Mouse (Mus musculus): Measurements from ENCODE around the gene Zfp618. TPM values are rescaled to one million over a fixed set of nuclear protein-coding genes. Genes with fewer than 3 reads are reported as not detected.

Gene Zfp618
- polyA plus RNA-seq, 1 experiment from 2014 or later, result 37.6 TPM

GRCm38 (mm10) chr4:63037555-63037954, 72.2 kb downstream of the Zfp618 start:
- WGBS, result 80% methylated on average over 4 of the region's 4 CpGs
- Histone ChIP-seq H3K9me3 (no peaks in the 10 kb centered on the region), H3K4me1 (peaks cover 15% of the 10 kb centered on the region), H3K4me2 (no peak overlapping the region), H3K27me3 (replicated peaks) (no peaks in the 10 kb centered on the region), H3K9ac (no peak overlapping the region), H3K36me3 (replicated peaks) (0 out of 2 replicates have a peak, but pooled peaks cover 2% of the 10 kb centered on the region), H3K4me3 (no peak overlapping the region), H3K27ac (no peak overlapping the region)
- no peak for ATAC-seq (replicated peaks)

- H3K4me1 ChIP-seq, result peaks cover 14% of the 10 kb centered on the region
- no peak overlapping the region for H3K27ac ChIP-seq
- ATAC-seq (replicated peaks), result no peak
- 73% methylated on average over 2 of the region's 2 CpGs for WGBS
- no peaks in the 10 kb centered on the region for H3K27me3 ChIP-seq (replicated peaks)
- H3K4me3 ChIP-seq, result no peak overlapping the region
- H3K4me2 ChIP-seq, result no peak overlapping the region
- H3K9ac ChIP-seq, result no peak overlapping the region
- H3K9me3 ChIP-seq, result no peaks in the 10 kb centered on the region
- H3K36me3 ChIP-seq (replicated peaks), result 0 out of 2 replicates have a peak, but pooled peaks cover 2% of the 10 kb centered on the region
These were observed 72.9 kb downstream of the Zfp618 start for GRCm38 (mm10) chr4:63038265-63038664.

DNA sequence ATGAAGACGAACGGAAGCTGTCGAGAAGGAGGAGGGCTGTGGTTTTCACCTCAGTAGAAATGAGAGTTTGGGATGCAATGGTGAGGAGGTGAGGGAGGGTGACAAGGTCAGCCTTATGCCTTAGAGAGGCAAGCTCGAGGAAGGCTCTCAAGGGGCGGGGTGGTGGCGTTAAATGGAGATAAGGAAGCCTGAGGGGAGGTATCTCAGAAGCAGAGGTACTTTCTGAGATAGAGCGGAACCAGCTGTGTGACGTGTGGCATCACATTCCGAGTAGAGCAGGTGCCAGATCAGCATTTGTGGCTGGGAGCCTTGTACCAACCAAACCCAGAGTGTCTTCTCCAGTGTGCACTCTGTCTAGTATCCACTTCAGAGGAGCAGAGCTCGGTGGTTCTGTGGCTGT, 73.6 kb downstream of the Zfp618 start:
- Histone ChIP-seq H3K4me3 (no peak overlapping the region), H3K36me3 (replicated peaks) (0 out of 2 replicates have a peak, but pooled peaks cover 2% of the 10 kb centered on the region), H3K4me1 (peaks cover 8% of the 10 kb centered on the region), H3K9me3 (no peaks in the 10 kb centered on the region), H3K27me3 (replicated peaks) (no peaks in the 10 kb centered on the region), H3K27ac (no peak overlapping the region), H3K4me2 (no peak overlapping the region), H3K9ac (no peak overlapping the region)
- ATAC-seq (replicated peaks), result no peak
- WGBS, result 95% methylated on average over 10 of the region's 10 CpGs

DNA sequence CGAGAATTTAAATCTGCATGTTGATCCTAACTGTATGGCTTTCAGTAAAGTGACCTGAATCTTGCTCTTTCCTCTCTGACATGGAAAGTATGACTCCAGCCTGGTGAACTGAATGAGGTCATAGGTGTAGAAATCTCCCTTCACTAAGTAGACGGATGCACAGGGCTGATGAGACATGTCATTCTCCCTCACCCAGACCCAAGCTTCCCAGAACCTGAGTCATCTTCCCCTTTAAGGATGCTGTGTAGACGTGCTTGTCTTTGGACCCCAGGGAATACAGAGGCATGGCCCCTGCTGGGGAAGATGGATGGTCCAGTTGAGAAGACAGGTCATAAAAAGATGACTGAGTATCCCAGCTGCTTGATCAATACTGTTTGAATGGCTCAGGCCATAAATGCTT, 83.2 kb downstream of the Zfp618 start:
- no peaks in the 10 kb centered on the region for H3K36me3 ChIP-seq (replicated peaks)
- H3K4me1 ChIP-seq, result peaks cover 9% of the 10 kb centered on the region
- H3K27ac ChIP-seq, result no peak overlapping the region
- no peak overlapping the region for H3K9ac ChIP-seq
- H3K27me3 ChIP-seq (replicated peaks), result no peaks in the 10 kb centered on the region
- no peak overlapping the region for H3K4me2 ChIP-seq
- no peaks in the 10 kb centered on the region for H3K9me3 ChIP-seq
- WGBS, result 92% methylated on average over 3 of the region's 3 CpGs
- no peak overlapping the region for H3K4me3 ChIP-seq
- ATAC-seq (replicated peaks), result no peak

GRCm38 (mm10) chr4:63049596-63050318, 84.4 kb downstream of the Zfp618 start:
- Histone ChIP-seq H3K27ac (0 out of 2 replicates have a peak overlapping the region, but pooled peaks have one; percentile 15), H3K9ac (no peak overlapping the region), H3K4me1 (peaks cover 9% of the 10 kb centered on the region), H3K36me3 (replicated peaks) (no peaks in the 10 kb centered on the region), H3K4me2 (no peak overlapping the region), H3K9me3 (no peaks in the 10 kb centered on the region), H3K4me3 (no peak overlapping the region), H3K27me3 (replicated peaks) (no peaks in the 10 kb centered on the region)
- ATAC-seq (replicated peaks), result no peak

- 83% methylated on average over 4 of the region's 4 CpGs for WGBS
- Histone ChIP-seq H3K36me3 (replicated peaks) (no peaks in the 10 kb centered on the region), H3K9ac (no peak overlapping the region), H3K4me2 (no peak overlapping the region), H3K4me1 (peaks cover 9% of the 10 kb centered on the region), H3K27ac (no peak overlapping the region), H3K9me3 (no peaks in the 10 kb centered on the region), H3K27me3 (replicated peaks) (no peaks in the 10 kb centered on the region), H3K4me3 (no peak overlapping the region)
- ATAC-seq (replicated peaks), result no peak
These were observed 84.9 kb downstream of the Zfp618 start for GRCm38 (mm10) chr4:63050319-63050676.

DNA sequence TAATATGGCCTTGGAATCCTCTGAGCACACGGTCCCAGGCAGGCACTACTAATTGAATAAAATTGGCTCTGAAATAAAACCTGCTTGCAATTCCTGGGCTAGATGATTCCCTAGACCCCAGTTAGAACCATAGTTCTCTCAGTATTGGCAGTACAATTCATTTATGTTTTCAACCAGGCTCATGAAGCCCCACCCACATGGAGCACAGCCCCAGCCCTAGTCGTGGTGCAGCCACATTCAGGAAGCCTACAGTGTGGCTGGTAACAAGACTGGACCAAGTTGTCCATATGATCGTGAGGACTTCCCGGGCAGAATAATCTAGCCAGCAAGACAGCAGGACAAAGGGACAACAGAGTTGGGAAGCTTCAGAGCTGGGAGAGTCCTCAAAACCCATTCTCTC, 85.6 kb downstream of the Zfp618 start:
- 80% methylated on average over 4 of the region's 4 CpGs for WGBS
- Histone ChIP-seq H3K4me1 (peaks cover 9% of the 10 kb centered on the region), H3K27ac (no peak overlapping the region), H3K4me2 (no peak overlapping the region), H3K4me3 (no peak overlapping the region), H3K9me3 (no peaks in the 10 kb centered on the region), H3K36me3 (replicated peaks) (no peaks in the 10 kb centered on the region), H3K27me3 (replicated peaks) (no peaks in the 10 kb centered on the region), H3K9ac (no peak overlapping the region)
- no peak for ATAC-seq (replicated peaks)

GRCm38 (mm10) chr4:63051940-63052661, 86.7 kb downstream of the Zfp618 start:
- 65% methylated on average over 7 of the region's 7 CpGs for WGBS
- no peaks in the 10 kb centered on the region for H3K27me3 ChIP-seq (replicated peaks)
- H3K9me3 ChIP-seq, result no peaks in the 10 kb centered on the region
- H3K27ac ChIP-seq, result no peak overlapping the region
- H3K4me1 ChIP-seq, result peaks cover 18% of the 10 kb centered on the region
- no peaks in the 10 kb centered on the region for H3K36me3 ChIP-seq (replicated peaks)
- ATAC-seq (replicated peaks), result no peak
- no peak overlapping the region for H3K4me3 ChIP-seq
- no peak overlapping the region for H3K9ac ChIP-seq
- no peak overlapping the region for H3K4me2 ChIP-seq

DNA sequence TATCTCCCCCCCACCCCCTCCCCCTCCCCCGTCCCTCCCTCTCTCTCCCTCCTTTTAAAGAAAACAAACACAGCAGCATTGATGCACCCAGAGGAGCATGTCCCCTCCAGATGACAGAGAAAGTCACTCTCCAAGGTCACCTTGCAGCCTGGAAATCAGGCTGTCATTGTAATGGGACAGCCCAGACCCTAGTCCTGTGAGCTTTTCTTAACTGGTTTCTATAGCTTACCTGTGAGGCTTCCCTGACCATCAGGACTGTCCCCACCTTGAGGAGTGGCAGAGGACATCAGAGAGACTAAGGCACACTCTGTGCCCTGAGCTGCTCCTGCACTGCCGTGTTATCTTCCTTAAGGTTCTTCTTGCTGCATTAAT, 87.3 kb downstream of the Zfp618 start:
- 63% methylated on average over 2 of the region's 2 CpGs for WGBS
- Histone ChIP-seq H3K9me3 (no peaks in the 10 kb centered on the region), H3K4me2 (no peak overlapping the region), H3K4me1 (peaks cover 19% of the 10 kb centered on the region), H3K4me3 (no peak overlapping the region), H3K27ac (no peak overlapping the region), H3K36me3 (replicated peaks) (no peaks in the 10 kb centered on the region), H3K9ac (no peak overlapping the region), H3K27me3 (replicated peaks) (no peaks in the 10 kb centered on the region)
- no peak for ATAC-seq (replicated peaks)

DNA sequence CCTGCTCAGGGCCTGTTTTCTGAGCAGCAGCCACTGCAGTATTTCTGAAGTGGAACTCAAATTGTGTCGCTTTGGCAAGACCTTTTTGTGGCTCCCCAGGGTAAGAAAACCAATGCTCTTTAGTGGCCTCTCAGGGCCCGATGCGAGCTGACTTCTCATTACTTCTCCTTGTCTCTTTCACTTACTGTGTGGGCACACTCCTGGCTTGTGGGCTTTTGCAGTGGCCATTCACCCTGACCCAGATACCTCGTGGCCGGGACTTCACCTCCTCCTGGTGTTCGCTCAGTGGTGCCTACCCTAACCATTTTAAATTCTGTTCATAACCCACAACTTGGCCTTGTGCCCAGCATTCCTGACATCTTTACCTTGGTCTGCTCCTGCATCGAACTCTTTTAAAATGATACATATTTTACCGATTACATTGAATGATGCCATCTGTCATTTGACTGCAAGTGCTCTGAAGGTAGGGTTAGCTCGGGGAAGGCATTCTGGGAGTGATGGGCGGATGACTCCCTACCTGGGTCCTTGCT, 89.9 kb downstream of the Zfp618 start:
- no peaks in the 10 kb centered on the region for H3K36me3 ChIP-seq (replicated peaks)
- H3K9ac ChIP-seq, result no peak overlapping the region
- H3K4me2 ChIP-seq, result no peak overlapping the region
- H3K27me3 ChIP-seq (replicated peaks), result no peaks in the 10 kb centered on the region
- H3K27ac ChIP-seq, result no peak overlapping the region
- WGBS, result 82% methylated on average over 10 of the region's 10 CpGs
- H3K4me1 ChIP-seq, result peaks cover 27% of the 10 kb centered on the region
- no peak for ATAC-seq (replicated peaks)
- no peaks in the 10 kb centered on the region for H3K9me3 ChIP-seq
- H3K4me3 ChIP-seq, result no peak overlapping the region

GRCm38 (mm10) chr4:63056641-63057415, 91.5 kb downstream of the Zfp618 start:
- H3K4me3 ChIP-seq, result no peak overlapping the region
- no peaks in the 10 kb centered on the region for H3K27me3 ChIP-seq (replicated peaks)
- H3K4me2 ChIP-seq, result no peak overlapping the region
- no peaks in the 10 kb centered on the region for H3K9me3 ChIP-seq
- H3K9ac ChIP-seq, result no peak overlapping the region
- WGBS, result 25% methylated on average over 7 of the region's 7 CpGs
- H3K36me3 ChIP-seq (replicated peaks), result no peaks in the 10 kb centered on the region
- H3K27ac ChIP-seq, result peak overlapping the region; percentile 70
- H3K4me1 ChIP-seq, result peaks cover 38% of the 10 kb centered on the region
- peak; percentile 38 for ATAC-seq (replicated peaks)

DNA sequence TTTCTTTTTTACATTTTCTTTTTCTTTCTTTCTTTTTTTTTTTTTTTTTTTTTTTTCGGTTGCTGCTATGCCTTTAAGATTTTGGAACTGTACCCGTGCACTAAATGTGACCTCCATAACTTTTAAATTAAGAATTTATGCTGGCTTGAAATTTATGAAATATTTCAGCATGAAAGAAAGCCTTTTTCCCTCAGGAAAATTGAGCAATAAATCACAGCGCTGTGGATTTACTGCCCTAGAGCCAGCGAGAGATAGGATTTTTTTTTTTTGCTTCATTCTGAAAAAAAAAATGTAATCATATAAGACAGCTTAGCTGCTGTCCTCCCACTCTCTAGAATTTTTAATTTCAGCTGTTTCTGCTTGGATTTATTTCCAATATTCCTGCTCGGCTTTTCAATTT, 92.2 kb downstream of the Zfp618 start:
- 50% methylated on average over 5 of the region's 5 CpGs for WGBS
- Histone ChIP-seq H3K9ac (no peak overlapping the region), H3K27ac (0 out of 2 replicates have a peak overlapping the region, but pooled peaks have one; percentile 72), H3K27me3 (replicated peaks) (no peaks in the 10 kb centered on the region), H3K4me1 (peaks cover 32% of the 10 kb centered on the region), H3K4me2 (no peak overlapping the region), H3K36me3 (replicated peaks) (no peaks in the 10 kb centered on the region), H3K9me3 (no peaks in the 10 kb centered on the region), H3K4me3 (no peak overlapping the region)
- ATAC-seq (replicated peaks), result no peak
